Comparison of ENCODE assay signal across 7 mouse cellular contexts in genomic region chr4:33189735-33190036, GRCm38 (mm10). TPM values are rescaled to one million over a fixed set of nuclear protein-coding genes. Genes with fewer than 3 reads are reported as not detected.
A peak's percentile ranks its signal among the peaks of the same experiment; 100 is the strongest.
DNase-seq lines count a peak whose midpoint lies in the region; ATAC-seq and TF ChIP-seq lines count a peak whose summit lies in the region.

Gene Pm20d2, minus strand, starts transcription at chr4:33189737.

- no peaks in the 10 kb centered on the region for H3K4me1 ChIP-seq in ES-Bruce4 (ENCODE audit: control insufficient read depth, insufficient read depth, low read length)
- 0 out of 2 replicates have a peak, but pooled peaks cover 3% of the 10 kb centered on the region for H3K4me1 ChIP-seq in limb, embryonic 12.5 days (replicated peaks)

- no peaks in the 10 kb centered on the region for H3K36me3 ChIP-seq in ES-Bruce4 (ENCODE audit: control insufficient read depth, insufficient read depth, low read length, poor library complexity, severe bottlenecking)
- no peaks in the 10 kb centered on the region for H3K36me3 ChIP-seq in limb, embryonic 12.5 days

- peak within 1 kb of the TSS; percentile 77 for H3K9ac ChIP-seq in ES-Bruce4 (ENCODE audit: low read depth, poor library complexity, severe bottlenecking)
- peak within 1 kb of the TSS; percentile 70 for H3K9ac ChIP-seq in limb, embryonic 12.5 days (replicated peaks)

- peak within 1 kb of the TSS; percentile 66 for H3K4me3 ChIP-seq in ES-Bruce4 (ENCODE audit: low read depth, low read length)
- H3K4me3 ChIP-seq in limb, embryonic 12.5 days (replicated peaks) = peak within 1 kb of the TSS; percentile 65

- H3K27ac ChIP-seq in ES-Bruce4 (ENCODE audit: insufficient read depth, low read length) = no peak within 1 kb of the TSS
- H3K27ac ChIP-seq in limb, embryonic 12.5 days = peak within 1 kb of the TSS; percentile 82

- 12% methylated on average over 6 of the region's 6 CpGs for WGBS in limb, embryonic 12.5 days

- H3K4me2 ChIP-seq in limb, embryonic 12.5 days = peak within 1 kb of the TSS; percentile 84

- no peak for TF ChIP-seq CTCF in ES-Bruce4 (IDR thresholded peaks at IDR 0.05; ENCODE audit: low read depth, low read length)

- H3K27me3 ChIP-seq in ES-Bruce4 (ENCODE audit: control insufficient read depth, insufficient read depth, low read length, poor library complexity, severe bottlenecking) = no peaks in the 10 kb centered on the region
- 0 out of 2 replicates have a peak, but pooled peaks cover 2% of the 10 kb centered on the region for H3K27me3 ChIP-seq in limb, embryonic 12.5 days

- TF ChIP-seq EP300 in ES-Bruce4 (IDR thresholded peaks at IDR 0.05; ENCODE audit: insufficient read depth, low read depth, low read length) = no peak

- 0 out of 2 replicates have a peak, but pooled peaks cover 2% of the 10 kb centered on the region for H3K9me3 ChIP-seq in ES-Bruce4 (replicated peaks; ENCODE audit: control insufficient read depth, insufficient read depth, low read length, poor library complexity, severe bottlenecking)
- no peaks in the 10 kb centered on the region; the same call in 1 of the 2 replicates for H3K9me3 ChIP-seq in limb, embryonic 12.5 days

- no peak for DNase-seq in adrenal gland, postnatal 14 days
- DNase-seq in gastrocnemius, postnatal 4 days (ENCODE audit: low spot score in 2 of 2) = no peak
- DNase-seq in B cell, adult 2 months = no peak
- DNase-seq in right cerebral cortex, postnatal 14 days = no peak

- ATAC-seq in limb, embryonic 12.5 days (ENCODE audit: insufficient number of reproducible peaks, insufficient read depth, low FRiP score, low TSS enrichment, low read depth) = no peak
- no peak for ATAC-seq in megakaryocyte progenitor cell, adult 5-6 weeks (replicated peaks; ENCODE audit: poor library complexity)

- TF ChIP-seq POLR2A in ES-Bruce4 (IDR thresholded peaks at IDR 0.05; ENCODE audit: insufficient read depth, low read length) = no peak

RNA-seq across cellular contexts. Expression of gene Pm20d2, which starts in this region (rescaled TPM):
- 4.2 and 4.4 TPM in 2 replicates for polyA plus RNA-seq in ES-Bruce4 (2011; ENCODE audit: insufficient read depth, insufficient read length, low read depth, missing spikeins)
- total RNA-seq in adrenal gland, postnatal 14 days (2021) = 34.2 and 39.1 TPM in 2 replicates
- 10 to 100 TPM; 28.8 to 35.2 TPM for total RNA-seq in gastrocnemius, postnatal 4 days (2021)
- polyA plus RNA-seq in limb, embryonic 12.5 days (2016; fragmentation: Nextera tagmentation; extraction: Ambion mirVana) = 1.5 and 1.6 TPM in 2 replicates
- total RNA-seq in megakaryocyte progenitor cell, adult 5-6 weeks (2015) = 0.24 and 0.47 TPM in 2 replicates
- 0.37 TPM in 1 of 2 replicates, not detected in the other for total RNA-seq in megakaryocyte progenitor cell, adult 5-6 weeks (2017)

Comparison
In these comparisons a context has a peak if more than half of its experiments do, and no peak if none do; other contexts are left out.
1. RNA of gene Pm20d2 (total RNA-seq): 34.2 to 39.1 TPM in adrenal gland, postnatal 14 days and 28.8 to 35.2 TPM in gastrocnemius, postnatal 4 days; 0.24 to 0.47 TPM in megakaryocyte progenitor cell, adult 5-6 weeks; every median in the first group is over 10 times any median in the second.